Mouse (Mus musculus): ENCODE measurements around the gene Chrna1. TPM values are rescaled to one million over a fixed set of nuclear protein-coding genes. Genes with fewer than 3 reads are reported as not detected.

Chrna1 gene
- 1.5 and 3.2 TPM in 2 replicates for polyA plus RNA-seq (2015; fragmentation: Nextera tagmentation; extraction: Ambion mirVana)

DNA sequence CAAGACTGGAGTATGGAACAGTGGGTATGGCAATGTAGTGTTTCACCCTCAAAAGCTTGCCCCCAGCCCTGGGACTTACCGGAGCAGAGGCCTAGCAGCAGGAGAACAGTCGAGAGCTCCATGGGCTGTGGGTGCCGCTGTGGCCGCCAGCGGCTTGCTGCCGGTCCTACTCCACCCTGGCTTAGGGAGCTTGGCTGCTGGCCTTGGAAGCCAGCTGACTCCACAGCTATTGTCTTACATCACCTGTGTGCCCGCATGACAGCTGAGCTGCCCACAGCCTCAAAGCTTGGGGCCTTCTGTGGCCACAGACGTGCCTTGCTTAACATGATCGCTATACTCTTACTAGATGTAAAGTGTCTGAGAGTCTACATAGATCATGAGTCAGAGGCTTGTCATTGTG, at the start of gene Chrna1:
TSS of gene Chrna1 (minus strand) at position 173 of the 400 bp plus-strand sequence.
- Histone ChIP-seq H3K27me3 (peaks cover 39% of the 10 kb centered on the region), H3K4me2 (no peak within 1 kb of the TSS), H3K36me3 (no peaks in the 10 kb centered on the region), H3K4me1 (no peaks in the 10 kb centered on the region), H3K9ac (no peak within 1 kb of the TSS), H3K27ac (peak within 1 kb of the TSS; percentile 49; the same call in 1 of the 2 replicates), H3K4me3 (no peak within 1 kb of the TSS), H3K9me3 (no peaks in the 10 kb centered on the region)
- no peak for ATAC-seq (ENCODE audit: insufficient number of reproducible peaks, insufficient read depth, low FRiP score, low TSS enrichment, low read depth)
- WGBS: 89% methylated on average over 9 of the region's 9 CpGs

- WGBS: 37% methylated on average over 4 of the region's 4 CpGs
- peaks cover 26% of the 10 kb centered on the region for H3K36me3 ChIP-seq
These were observed 38.4 kb upstream of the Chrna1 start for GRCm38 (mm10) chr2:73618486-73619052.

GRCm38 (mm10) chr2:73616434-73617057, 36.4 kb upstream of the Chrna1 start:
- ATAC-seq (ENCODE audit: insufficient number of reproducible peaks, insufficient read depth, low FRiP score, low TSS enrichment, low read depth): no peak
- WGBS: 68% methylated on average over 17 of the region's 17 CpGs
- Histone ChIP-seq H3K9me3 (no peaks in the 10 kb centered on the region), H3K27me3 (no peaks in the 10 kb centered on the region), H3K36me3 (peaks cover 17% of the 10 kb centered on the region), H3K27ac (no peak overlapping the region), H3K9ac (no peak overlapping the region), H3K4me3 (no peak overlapping the region), H3K4me1 (peaks cover 19% of the 10 kb centered on the region), H3K4me2 (no peak overlapping the region)

More at GRCm38 (mm10) chr2:73618486-73619052, 38.4 kb upstream of the Chrna1 start:
- Histone ChIP-seq H3K4me2 (no peak overlapping the region), H3K27ac (peak overlapping the region; percentile 29; the same call in 1 of the 2 replicates), H3K4me3 (no peak overlapping the region), H3K9ac (no peak overlapping the region), H3K4me1 (peaks cover 19% of the 10 kb centered on the region), H3K27me3 (no peaks in the 10 kb centered on the region), H3K9me3 (no peaks in the 10 kb centered on the region)
- no peak for ATAC-seq (ENCODE audit: insufficient number of reproducible peaks, insufficient read depth, low FRiP score, low TSS enrichment, low read depth)

- Histone ChIP-seq H3K27me3 (no peaks in the 10 kb centered on the region), H3K4me3 (no peak overlapping the region), H3K27ac (no peak overlapping the region), H3K36me3 (peaks cover 18% of the 10 kb centered on the region), H3K9me3 (no peaks in the 10 kb centered on the region), H3K4me2 (no peak overlapping the region), H3K9ac (no peak overlapping the region), H3K4me1 (peaks cover 19% of the 10 kb centered on the region)
- WGBS: 84% methylated on average over 5 of the region's 5 CpGs
- no peak for ATAC-seq (ENCODE audit: insufficient number of reproducible peaks, insufficient read depth, low FRiP score, low TSS enrichment, low read depth)
These were observed 35.3 kb upstream of the Chrna1 start for GRCm38 (mm10) chr2:73615456-73615855.

DNA sequence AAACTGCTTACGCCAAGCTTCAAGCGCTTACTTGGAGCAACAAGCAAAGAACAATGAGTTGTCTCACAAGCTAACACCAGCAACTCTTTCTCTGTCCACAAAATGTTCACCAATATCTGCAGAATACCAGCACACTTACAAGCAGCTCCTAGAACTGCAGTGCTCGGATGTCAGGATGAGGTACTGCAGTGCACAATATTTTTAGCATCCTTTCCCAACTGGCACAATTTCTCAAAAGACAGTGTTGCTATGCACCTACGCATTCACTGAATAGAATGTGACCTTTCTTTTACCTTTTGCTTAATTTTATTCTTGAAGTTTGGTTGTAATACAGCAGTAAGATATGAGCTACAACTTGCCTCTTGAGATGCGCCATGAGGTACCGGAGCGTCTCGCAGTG, 34.2 kb upstream of the Chrna1 start:
- 96% methylated on average over 8 of the region's 8 CpGs for WGBS
- Histone ChIP-seq H3K4me3 (no peak overlapping the region), H3K4me1 (peaks cover 15% of the 10 kb centered on the region), H3K9ac (no peak overlapping the region), H3K36me3 (peaks cover 25% of the 10 kb centered on the region), H3K27me3 (no peaks in the 10 kb centered on the region), H3K9me3 (no peaks in the 10 kb centered on the region), H3K27ac (no peak overlapping the region), H3K4me2 (no peak overlapping the region)
- ATAC-seq (ENCODE audit: insufficient number of reproducible peaks, insufficient read depth, low FRiP score, low TSS enrichment, low read depth): no peak

DNA sequence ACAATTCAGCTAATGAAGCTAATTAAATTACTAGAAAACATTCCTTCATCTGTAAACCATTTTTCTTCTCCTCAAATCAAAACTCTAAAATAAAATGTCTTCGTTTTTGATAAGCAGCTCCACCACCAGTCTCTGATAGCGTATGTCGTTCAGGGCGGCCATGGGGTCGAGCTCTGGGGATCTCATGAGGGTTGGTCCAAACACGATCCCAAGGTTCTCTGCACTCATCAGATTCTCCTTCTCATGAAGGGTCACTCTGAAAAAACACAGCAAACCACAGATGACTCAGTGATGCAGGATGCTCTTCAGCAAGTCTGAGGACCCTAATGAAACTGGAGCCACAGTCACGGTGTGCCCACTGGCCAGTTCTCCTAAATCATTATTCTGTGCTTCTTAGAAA, 32.8 kb upstream of the Chrna1 start:
- WGBS: 89% methylated on average over 7 of the region's 7 CpGs
- ATAC-seq (ENCODE audit: insufficient number of reproducible peaks, insufficient read depth, low FRiP score, low TSS enrichment, low read depth): no peak
- Histone ChIP-seq H3K4me3 (no peak overlapping the region), H3K4me2 (no peak overlapping the region), H3K9me3 (no peaks in the 10 kb centered on the region), H3K27ac (no peak overlapping the region), H3K9ac (no peak overlapping the region), H3K36me3 (peaks cover 25% of the 10 kb centered on the region), H3K4me1 (peaks cover 10% of the 10 kb centered on the region), H3K27me3 (no peaks in the 10 kb centered on the region)

GRCm38 (mm10) chr2:73612367-73612914, 32.3 kb upstream of the Chrna1 start:
- Histone ChIP-seq H3K4me2 (no peak overlapping the region), H3K9me3 (no peaks in the 10 kb centered on the region), H3K4me3 (no peak overlapping the region), H3K9ac (no peak overlapping the region), H3K27ac (no peak overlapping the region), H3K27me3 (no peaks in the 10 kb centered on the region), H3K36me3 (peaks cover 25% of the 10 kb centered on the region), H3K4me1 (peaks cover 12% of the 10 kb centered on the region)
- ATAC-seq (ENCODE audit: insufficient number of reproducible peaks, insufficient read depth, low FRiP score, low TSS enrichment, low read depth): no peak
- 84% methylated on average over 6 of the region's 6 CpGs for WGBS

DNA sequence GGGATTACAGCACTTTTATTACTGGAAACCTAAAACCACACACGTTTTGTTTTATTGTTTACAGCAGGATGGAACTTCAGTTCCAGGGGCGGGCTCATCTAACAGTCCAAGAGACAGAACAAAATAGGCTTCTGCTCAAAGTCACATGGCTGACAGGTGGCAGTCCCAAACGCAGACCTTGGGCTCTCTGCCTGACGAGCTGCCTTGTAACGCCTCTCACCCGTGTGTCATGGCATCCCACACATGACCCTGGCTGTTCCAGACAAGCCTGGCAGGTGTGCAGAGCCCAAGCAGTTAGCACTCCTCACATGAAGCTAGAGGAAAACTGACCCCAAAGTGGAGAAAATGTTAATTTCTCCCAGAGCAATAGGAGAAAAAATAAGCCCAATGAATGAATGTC, 31.7 kb upstream of the Chrna1 start:
- Histone ChIP-seq H3K9me3 (no peaks in the 10 kb centered on the region), H3K27ac (no peak overlapping the region), H3K4me2 (no peak overlapping the region), H3K4me3 (no peak overlapping the region), H3K4me1 (peaks cover 18% of the 10 kb centered on the region), H3K9ac (no peak overlapping the region), H3K27me3 (no peaks in the 10 kb centered on the region), H3K36me3 (peaks cover 25% of the 10 kb centered on the region)
- 65% methylated on average over 6 of the region's 6 CpGs for WGBS
- ATAC-seq (ENCODE audit: insufficient number of reproducible peaks, insufficient read depth, low FRiP score, low TSS enrichment, low read depth): no peak

GRCm38 (mm10) chr2:73609724-73610210, 29.6 kb upstream of the Chrna1 start:
- Histone ChIP-seq H3K4me1 (peaks cover 24% of the 10 kb centered on the region), H3K36me3 (peaks cover 23% of the 10 kb centered on the region), H3K9ac (no peak overlapping the region), H3K9me3 (no peaks in the 10 kb centered on the region), H3K27ac (no peak overlapping the region), H3K27me3 (no peaks in the 10 kb centered on the region), H3K4me2 (no peak overlapping the region), H3K4me3 (no peak overlapping the region)
- ATAC-seq (ENCODE audit: insufficient number of reproducible peaks, insufficient read depth, low FRiP score, low TSS enrichment, low read depth): no peak
- 80% methylated on average over 3 of the region's 3 CpGs for WGBS

DNA sequence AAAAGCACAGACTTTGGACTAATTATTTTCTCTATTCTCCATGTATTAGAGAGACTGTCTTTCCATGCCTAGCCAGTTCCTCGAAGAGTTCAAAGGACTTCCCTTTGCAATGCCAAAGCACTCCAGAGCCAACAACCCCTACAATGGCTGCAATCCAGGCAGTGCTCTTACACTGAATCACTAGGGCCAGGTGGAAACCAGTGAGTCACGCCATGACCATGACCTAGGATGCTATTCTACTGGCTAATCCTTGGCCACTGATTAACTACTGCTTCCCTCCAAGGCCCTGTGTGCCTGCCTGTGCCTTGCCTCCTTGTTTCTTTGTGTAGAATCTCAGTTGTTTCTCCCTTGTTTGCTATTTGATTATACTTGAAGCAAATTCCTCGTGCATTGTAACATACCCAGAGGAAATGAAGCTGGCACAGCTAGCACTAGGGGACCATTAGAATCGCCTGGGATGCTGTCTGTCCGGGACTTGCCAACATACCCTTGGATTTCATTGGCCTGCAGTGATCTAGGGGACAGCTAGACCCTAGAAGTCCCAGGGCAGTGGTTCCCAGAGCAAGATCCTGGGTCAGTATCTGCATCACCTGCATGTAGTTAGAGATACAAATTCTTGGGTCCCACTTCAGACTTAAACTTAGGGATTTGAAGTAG, 29.1 kb upstream of the Chrna1 start:
- H3K4me3 ChIP-seq: no peak overlapping the region
- 83% methylated on average over 5 of the region's 5 CpGs for WGBS
- no peak overlapping the region for H3K9ac ChIP-seq
- no peak overlapping the region for H3K27ac ChIP-seq
- peaks cover 18% of the 10 kb centered on the region for H3K36me3 ChIP-seq
- H3K9me3 ChIP-seq: no peaks in the 10 kb centered on the region
- no peaks in the 10 kb centered on the region for H3K27me3 ChIP-seq
- H3K4me2 ChIP-seq: no peak overlapping the region
- peaks cover 26% of the 10 kb centered on the region for H3K4me1 ChIP-seq
- ATAC-seq (ENCODE audit: insufficient number of reproducible peaks, insufficient read depth, low FRiP score, low TSS enrichment, low read depth): no peak

DNA sequence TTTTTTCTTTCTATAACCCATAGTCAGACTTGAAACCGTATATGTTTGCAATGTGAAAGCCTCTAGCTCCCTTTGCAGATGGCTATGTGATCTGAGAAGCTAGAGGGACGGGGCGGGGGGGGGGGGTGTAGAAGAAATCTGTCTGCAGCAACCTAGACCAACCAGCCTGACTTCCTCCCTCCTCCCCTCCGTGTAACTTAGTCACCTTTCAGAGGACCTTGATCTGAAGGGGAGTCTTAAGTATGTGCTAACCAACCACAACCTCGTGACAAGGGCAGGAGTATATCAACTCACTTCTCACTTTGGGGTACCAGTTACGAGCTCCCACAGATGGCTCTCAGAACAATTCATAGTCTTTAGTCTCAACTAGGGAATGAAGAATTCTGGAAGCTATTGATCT, 28.3 kb upstream of the Chrna1 start:
- Histone ChIP-seq H3K9me3 (no peaks in the 10 kb centered on the region), H3K27me3 (no peaks in the 10 kb centered on the region), H3K27ac (no peak overlapping the region), H3K36me3 (peaks cover 14% of the 10 kb centered on the region), H3K4me1 (peaks cover 26% of the 10 kb centered on the region), H3K4me2 (no peak overlapping the region), H3K9ac (no peak overlapping the region), H3K4me3 (no peak overlapping the region)
- 51% methylated on average over 6 of the region's 6 CpGs for WGBS
- no peak for ATAC-seq (ENCODE audit: insufficient number of reproducible peaks, insufficient read depth, low FRiP score, low TSS enrichment, low read depth)
